Mouse (Mus musculus) gastrocnemius, postnatal 25 days (tissue): ENCODE measurements around the gene Ptprm. TPM values are rescaled to one million over a fixed set of nuclear protein-coding genes. Genes with fewer than 3 reads are reported as not detected.

Experiments
- DNase-seq: peaks from one replicate; pipeline ENCODE4 v3.0.0; 2022
- total RNA-seq, 2 experiments: library from RNA; stranded (reverse); gene quantifications; 1 replicate in 1 of 2; 2 replicates in 1 of 2; pipeline ENCODE4 v1.2.3; 2021

Gene Ptprm
- total RNA-seq, 2 experiments from 2014 or later, result 22.4 to 28.0 TPM

- DNase-seq, result no peak
These were observed 641.6 kb downstream of the Ptprm start for GRCm38 (mm10) chr17:66712456-66713205.

- DNase-seq, result no peak
These were observed 642.8 kb downstream of the Ptprm start for GRCm38 (mm10) chr17:66711221-66712016.

- no peak for DNase-seq
These were observed 643.7 kb downstream of the Ptprm start for GRCm38 (mm10) chr17:66710568-66710967.

- no peak for DNase-seq
These were observed 645.5 kb downstream of the Ptprm start for GRCm38 (mm10) chr17:66708748-66709147.

- no peak for DNase-seq
These were observed 646.6 kb downstream of the Ptprm start for GRCm38 (mm10) chr17:66707684-66708083.

GRCm38 (mm10) chr17:66701358-66702184, 652.7 kb downstream of the Ptprm start:
- DNase-seq, result no peak

- DNase-seq, result no peak
These were observed 654.4 kb downstream of the Ptprm start for GRCm38 (mm10) chr17:66699896-66700295.

- no peak for DNase-seq
These were observed 656.6 kb downstream of the Ptprm start for GRCm38 (mm10) chr17:66697650-66698049.

- no peak for DNase-seq
These were observed 657.6 kb downstream of the Ptprm start for GRCm38 (mm10) chr17:66696531-66697172.

- no peak for DNase-seq
These were observed 659.9 kb downstream of the Ptprm start for GRCm38 (mm10) chr17:66694326-66694725.

- DNase-seq, result no peak
These were observed 660.5 kb downstream of the Ptprm start for GRCm38 (mm10) chr17:66693676-66694304.

- no peak for DNase-seq
These were observed 661.1 kb downstream of the Ptprm start for GRCm38 (mm10) chr17:66692941-66693675.

- DNase-seq, result no peak
These were observed 666.1 kb downstream of the Ptprm start for GRCm38 (mm10) chr17:66688179-66688578.

- no peak for DNase-seq
These were observed 666.7 kb downstream of the Ptprm start for GRCm38 (mm10) chr17:66687543-66687942.

- no peak for DNase-seq
These were observed 667.4 kb downstream of the Ptprm start for GRCm38 (mm10) chr17:66686701-66687489.

- no peak for DNase-seq
These were observed 670.8 kb downstream of the Ptprm start for GRCm38 (mm10) chr17:66683411-66683810.

GRCm38 (mm10) chr17:66680662-66681061, 673.6 kb downstream of the Ptprm start:
- DNase-seq, result no peak

GRCm38 (mm10) chr17:66674667-66675066, 679.6 kb downstream of the Ptprm start:
- DNase-seq, result no peak

GRCm38 (mm10) chr17:66671715-66672230, 682.5 kb downstream of the Ptprm start:
- DNase-seq, result no peak

GRCm38 (mm10) chr17:66671287-66671686, 683.0 kb downstream of the Ptprm start:
- DNase-seq, result no peak
